Mouse (Mus musculus) kidney, postnatal 0 days (tissue): ENCODE data around the gene Atp6v1fnb. TPM values are rescaled to one million over a fixed set of nuclear protein-coding genes. Genes with fewer than 3 reads are reported as not detected.

ENCODE experiments used
- ATAC-seq: fragments of 200-750 bp; cut with Nextera tagmentation; replicated peaks from 2 replicates; pipeline ENCODE4 v1.8.0; 2017; ENCODE audit warnings: low read depth, moderate number of reproducible peaks, moderate TSS enrichment, moderate library complexity; ENCODE audit not compliant: low FRiP score
- DNase-seq: peaks from one replicate; pipeline ENCODE4 v3.0.0-alpha.2; 2016; ENCODE audit warnings: low spot score
- H3K27ac ChIP-seq: fragments of 300-500 bp; sonication (generic); 2 replicates; pipeline ENCODE4 v1.5.1; 2014; ENCODE audit warnings: mild to moderate bottlenecking
- H3K27me3 ChIP-seq: fragments of 300-500 bp; sonication (generic); 2 replicates; pipeline ENCODE4 v1.6.1; 2014; ENCODE audit warnings: low read length, mixed read lengths; ENCODE audit not compliant: insufficient read depth
- H3K36me3 ChIP-seq: fragments of 300-500 bp; sonication (generic); 2 replicates; pipeline ENCODE4 v1.6.1; 2014; ENCODE audit warnings: low read length, mixed read lengths; ENCODE audit not compliant: insufficient read depth
- H3K4me1 ChIP-seq: fragments of 300-500 bp; sonication (generic); replicated peaks from 2 replicates; pipeline ENCODE4 v1.6.1; 2014; ENCODE audit warnings: antibody characterized with exemption, low read length, mixed read lengths; ENCODE audit not compliant: insufficient read depth
- H3K4me2 ChIP-seq: fragments of 300-500 bp; sonication (generic); 2 replicates; pipeline ENCODE4 v1.6.1; 2014; ENCODE audit warnings: mild to moderate bottlenecking, low read length, moderate library complexity, mixed read lengths
- H3K4me3 ChIP-seq: fragments of 300-500 bp; sonication (generic); replicated peaks from 2 replicates; pipeline ENCODE4 v1.5.1; 2014; ENCODE audit warnings: low read depth, low read length
- H3K9ac ChIP-seq: fragments of 300-500 bp; sonication (generic); 2 replicates; pipeline ENCODE4 v1.6.1; 2014; ENCODE audit warnings: low read depth, low read length
- H3K9me3 ChIP-seq: fragments of 300-500 bp; sonication (generic); replicated peaks from 2 replicates; pipeline ENCODE4 v1.6.1; 2016; ENCODE audit warnings: low read length, inconsistent platforms, mixed read lengths
- CTCF ChIP-seq: IDR thresholded peaks from 2 replicates; pipeline ENCODE4 v1.5.1; 2016; ENCODE audit warnings: antibody characterized with exemption, low read depth, mild to moderate bottlenecking, moderate library complexity
- WGBS: fragments of 180-500 bp; shearing (Covaris S2); extraction: QIAGEN DNeasy Blood & Tissue Kit; methylation state at CpG from one replicate; pipeline ENCODE4 v1.1.7; 2014; 5-methylcytosine and 5-hydroxymethylcytosine counted together
- polyA plus RNA-seq: library from polyadenylated mRNA; unstranded; fragments of >200 nt; fragmentation: Nextera tagmentation; extraction: Ambion mirVana; gene quantifications from 2 replicates; pipeline ENCODE4 v1.2.1, GENCODE M21; 2015

Atp6v1fnb gene
- polyA plus RNA-seq, result not detected in 2 replicates

GRCm38 (mm10) chr6:29471137-29471536 is at the start of gene Atp6v1fnb:
TSS of gene Atp6v1fnb (plus strand) at chr6:29471437.
- no peak for ATAC-seq
- WGBS, result 85% methylated on average over 4 of the region's 4 CpGs
- DNase-seq, result no peak
- no peak for TF ChIP-seq CTCF
- no peak within 1 kb of the TSS for H3K4me3 ChIP-seq
- H3K4me2 ChIP-seq, result no peak within 1 kb of the TSS
- H3K9me3 ChIP-seq, result no peaks in the 10 kb centered on the region
- H3K9ac ChIP-seq, result no peak within 1 kb of the TSS
- no peaks in the 10 kb centered on the region for H3K27me3 ChIP-seq
- no peak within 1 kb of the TSS for H3K27ac ChIP-seq
- peaks cover 11% of the 10 kb centered on the region; the same call in 1 of the 2 replicates for H3K36me3 ChIP-seq
- H3K4me1 ChIP-seq, result peaks cover 8% of the 10 kb centered on the region

DNA sequence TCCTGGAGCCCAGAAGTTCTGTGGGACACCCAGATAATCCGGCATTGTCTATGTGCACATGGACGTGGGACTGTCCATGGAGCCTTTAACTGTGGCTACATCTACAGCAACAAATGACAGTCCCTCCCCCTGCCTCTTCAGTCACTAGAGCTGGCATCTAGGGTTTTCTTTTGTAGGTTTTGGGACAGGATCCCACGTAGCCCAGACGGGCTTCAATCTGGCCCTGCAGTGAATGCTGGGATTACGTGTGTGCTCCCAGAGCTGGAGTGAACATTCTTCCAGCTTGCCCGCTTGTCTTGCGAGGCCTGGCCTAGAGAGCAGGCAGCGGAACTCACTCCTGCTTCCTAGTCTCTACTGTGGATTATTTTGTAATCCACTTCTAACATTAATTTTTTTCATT is 46.1 kb upstream of the Atp6v1fnb start:
- H3K27ac ChIP-seq, result no peak overlapping the region
- H3K4me3 ChIP-seq, result no peak overlapping the region
- H3K9ac ChIP-seq, result no peak overlapping the region
- WGBS, result 90% methylated on average over 8 of the region's 8 CpGs
- no peak overlapping the region for H3K4me2 ChIP-seq
- no peaks in the 10 kb centered on the region for H3K4me1 ChIP-seq
- no peak for ATAC-seq
- no peaks in the 10 kb centered on the region for H3K27me3 ChIP-seq
- no peak for TF ChIP-seq CTCF
- DNase-seq, result no peak
- no peaks in the 10 kb centered on the region for H3K36me3 ChIP-seq
- no peaks in the 10 kb centered on the region for H3K9me3 ChIP-seq

- Histone ChIP-seq H3K9ac (no peak overlapping the region), H3K9me3 (no peaks in the 10 kb centered on the region), H3K4me2 (no peak overlapping the region), H3K36me3 (no peaks in the 10 kb centered on the region), H3K27ac (no peak overlapping the region), H3K4me1 (no peaks in the 10 kb centered on the region), H3K4me3 (no peak overlapping the region), H3K27me3 (no peaks in the 10 kb centered on the region)
- 65% methylated on average over 6 of the region's 6 CpGs for WGBS
- ATAC-seq (no peak), DNase-seq (no peak)
- TF ChIP-seq CTCF, result no peak
These were observed 44.9 kb upstream of the Atp6v1fnb start for GRCm38 (mm10) chr6:29426331-29426730.

GRCm38 (mm10) chr6:29428171-29428570 is 43.1 kb upstream of the Atp6v1fnb start:
- Histone ChIP-seq H3K9ac (no peak overlapping the region), H3K4me2 (no peak overlapping the region), H3K27ac (no peak overlapping the region), H3K36me3 (no peaks in the 10 kb centered on the region), H3K27me3 (no peaks in the 10 kb centered on the region), H3K4me1 (peaks cover 4% of the 10 kb centered on the region), H3K9me3 (no peaks in the 10 kb centered on the region), H3K4me3 (no peak overlapping the region)
- TF ChIP-seq CTCF, result no peak
- ATAC-seq (no peak), DNase-seq (no peak)
- WGBS, result 61% methylated on average over 4 of the region's 4 CpGs

GRCm38 (mm10) chr6:29430681-29431420 is 40.4 kb upstream of the Atp6v1fnb start:
- H3K9ac ChIP-seq, result no peak overlapping the region
- no peak for TF ChIP-seq CTCF
- peaks cover 23% of the 10 kb centered on the region for H3K4me1 ChIP-seq
- no peak overlapping the region for H3K4me3 ChIP-seq
- no peak overlapping the region for H3K27ac ChIP-seq
- DNase-seq (peak; percentile 49), ATAC-seq (no peak)
- no peak overlapping the region for H3K4me2 ChIP-seq
- no peaks in the 10 kb centered on the region for H3K27me3 ChIP-seq
- no peaks in the 10 kb centered on the region for H3K36me3 ChIP-seq
- WGBS, result 51% methylated on average over 15 of the region's 15 CpGs
- no peaks in the 10 kb centered on the region for H3K9me3 ChIP-seq

GRCm38 (mm10) chr6:29431473-29431872 is 39.8 kb upstream of the Atp6v1fnb start:
- no peak for TF ChIP-seq CTCF
- DNase-seq, result no peak
- WGBS, result 38% methylated on average over 5 of the region's 5 CpGs

More at GRCm38 (mm10) chr6:29431473-29431872, 39.8 kb upstream of the Atp6v1fnb start:
- H3K4me2 ChIP-seq, result no peak overlapping the region
- no peaks in the 10 kb centered on the region for H3K9me3 ChIP-seq
- H3K36me3 ChIP-seq, result no peaks in the 10 kb centered on the region
- no peak overlapping the region for H3K4me3 ChIP-seq
- no peaks in the 10 kb centered on the region for H3K27me3 ChIP-seq
- peaks cover 30% of the 10 kb centered on the region for H3K4me1 ChIP-seq
- H3K27ac ChIP-seq, result no peak overlapping the region
- no peak overlapping the region for H3K9ac ChIP-seq
- ATAC-seq, result no peak
